Mouse (Mus musculus): ENCODE data around the gene Ryk.

GRCm38 (mm10) chr9:102914583-102914982, 79.9 kb downstream of the Ryk start:
- TF ChIP-seq CTCF (IDR thresholded peaks at IDR 0.05) (no peak), EP300 (IDR thresholded peaks at IDR 0.05; ENCODE audit: insufficient read depth, low read depth, low read length) (0 out of 2 replicates have a peak, but pooled peaks have one; percentile 32), POLR2A (IDR thresholded peaks at IDR 0.05; ENCODE audit: insufficient read depth, low read depth, low read length) (no peak)
